Mouse (Mus musculus) lung, postnatal 0 days (tissue): ENCODE results near the gene Rnf26.

Source experiments
- CTCF ChIP-seq: IDR thresholded peaks from 2 replicates; pipeline ENCODE4 v1.5.1; 2016; ENCODE audit warnings: antibody characterized with exemption, mild to moderate bottlenecking
- EP300 ChIP-seq: IDR thresholded peaks from 2 replicates; pipeline ENCODE4 v1.6.1; 2016; ENCODE audit warnings: antibody characterized with exemption, mild to moderate bottlenecking, control low read depth

DNA sequence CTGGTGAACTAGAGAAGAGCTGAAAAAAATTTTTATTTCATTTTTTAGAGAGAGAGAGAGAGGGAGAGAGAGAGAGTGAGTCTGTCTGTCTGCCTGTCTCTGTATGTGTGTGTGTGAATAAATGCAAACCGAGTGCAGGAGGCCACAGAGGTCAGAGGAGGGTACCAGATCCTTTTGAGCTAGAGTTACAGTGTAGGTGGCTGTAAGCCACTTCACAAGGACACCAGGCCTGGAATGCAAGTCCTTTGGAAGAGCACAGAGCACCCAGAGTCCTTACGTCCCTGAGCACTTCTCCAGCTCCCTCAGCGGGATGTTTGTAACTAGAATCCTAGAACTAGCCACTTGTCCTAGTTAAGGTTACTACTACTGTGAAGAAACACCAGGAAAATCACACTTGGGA is 46.6 kb upstream of the Rnf26 start:
- TF ChIP-seq CTCF (no peak), EP300 (no peak)
